Mouse (Mus musculus): ENCODE measurements around the gene Med25. TPM values are rescaled to one million over a fixed set of nuclear protein-coding genes. Genes with fewer than 3 reads are reported as not detected.

Gene Med25
- total RNA-seq, 2 experiments from 2014 or later = 54.0 to 57.5 TPM

DNA sequence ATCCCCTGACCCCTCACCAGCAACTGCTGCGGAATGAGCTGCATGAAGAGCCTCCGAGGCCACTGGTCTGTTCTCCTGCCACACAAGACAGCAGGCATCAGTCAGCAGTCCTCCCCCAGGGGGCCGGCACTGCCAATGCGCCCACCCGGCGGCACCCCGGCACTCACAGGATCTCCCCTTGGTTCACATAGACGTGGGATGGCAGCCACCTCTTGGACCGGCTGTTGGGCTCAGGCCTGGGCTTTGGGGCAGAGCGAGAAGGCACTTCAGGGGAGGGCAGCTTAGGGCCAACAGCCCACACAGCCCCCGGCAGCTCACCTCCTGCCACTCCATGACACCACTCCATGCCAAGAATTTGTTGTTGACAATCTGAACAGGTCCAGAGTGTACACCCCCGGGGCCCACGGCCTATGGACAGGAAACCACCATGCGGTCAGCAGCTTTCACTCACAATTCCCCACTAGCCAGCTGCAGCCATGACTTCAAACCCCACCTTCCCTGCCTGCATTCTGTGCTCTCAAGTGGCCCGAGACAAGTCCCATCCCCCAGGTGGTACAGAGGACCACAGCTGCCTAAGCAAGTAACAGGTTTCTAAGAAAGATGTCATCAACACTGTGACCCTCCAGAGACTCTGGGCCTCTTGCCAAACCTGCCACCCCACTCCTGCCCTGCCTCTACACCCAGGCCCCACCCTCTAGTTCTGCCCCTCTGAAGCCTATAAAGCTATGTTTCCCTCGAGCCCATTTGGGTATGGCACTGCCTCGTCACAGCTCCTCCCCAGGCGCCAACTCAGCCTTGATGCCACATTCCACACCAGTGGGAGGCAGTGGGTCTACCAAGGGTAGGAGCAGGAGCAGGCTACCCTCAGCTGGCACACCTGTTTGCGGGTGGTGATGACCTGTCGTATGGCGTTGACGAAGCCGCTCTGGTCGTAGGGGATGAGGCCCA is 27.6 kb downstream of the Med25 start:
- DNase-seq = no peak

DNA sequence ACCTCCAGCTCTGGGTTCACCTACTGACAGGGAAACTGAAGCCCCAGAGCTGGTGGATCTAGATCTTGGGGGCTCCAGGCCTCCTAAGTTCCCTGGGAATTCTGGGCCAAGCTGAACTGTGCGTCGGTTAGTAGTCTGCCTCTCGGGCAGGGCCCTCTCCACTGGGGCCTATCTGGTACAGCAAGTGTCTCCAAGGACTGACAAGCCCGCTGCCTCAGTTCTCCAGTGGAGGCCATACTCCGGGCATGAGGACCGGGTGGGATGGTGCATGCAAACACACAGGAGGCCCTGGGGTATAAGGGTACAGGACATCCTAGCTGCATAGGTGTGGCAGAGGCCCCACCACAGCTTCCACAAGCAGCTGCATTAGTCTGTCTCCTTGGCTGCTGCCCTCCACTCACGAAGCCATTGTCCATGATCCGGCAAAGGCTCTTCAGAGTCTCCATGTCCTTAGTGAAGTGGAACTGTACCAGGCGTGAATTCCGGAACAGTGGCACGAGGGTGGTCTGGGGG is 28.5 kb downstream of the Med25 start:
- intact Hi-C loops (cut with DNase I) = no loop called here
- no peak for DNase-seq

More for the DNA sequence above, 27.6 kb downstream of the Med25 start:
- intact Hi-C loops (cut with DNase I) = no loop called here

DNA sequence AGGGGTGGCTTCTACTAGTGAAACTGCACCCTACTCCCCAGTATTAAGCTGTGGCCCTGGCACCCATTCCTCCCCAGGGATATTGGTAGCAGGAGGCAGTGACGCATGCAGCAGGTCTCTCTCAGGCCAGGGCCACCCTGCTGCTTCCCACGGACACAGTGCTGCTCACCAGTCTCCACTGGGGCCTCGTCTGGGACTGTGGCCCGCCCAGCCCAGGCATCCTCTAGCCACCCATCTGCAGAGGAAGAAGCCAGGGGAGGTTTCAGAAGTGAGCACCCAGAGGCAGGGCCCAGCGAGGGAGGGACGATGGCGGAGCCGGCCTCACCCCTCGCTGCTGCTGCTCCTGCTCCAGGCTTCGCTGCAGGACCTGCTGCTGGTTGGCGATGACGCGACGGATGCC is 29.3 kb downstream of the Med25 start:
- intact Hi-C loops (cut with DNase I) = no loop called here
- no peak for DNase-seq

DNA sequence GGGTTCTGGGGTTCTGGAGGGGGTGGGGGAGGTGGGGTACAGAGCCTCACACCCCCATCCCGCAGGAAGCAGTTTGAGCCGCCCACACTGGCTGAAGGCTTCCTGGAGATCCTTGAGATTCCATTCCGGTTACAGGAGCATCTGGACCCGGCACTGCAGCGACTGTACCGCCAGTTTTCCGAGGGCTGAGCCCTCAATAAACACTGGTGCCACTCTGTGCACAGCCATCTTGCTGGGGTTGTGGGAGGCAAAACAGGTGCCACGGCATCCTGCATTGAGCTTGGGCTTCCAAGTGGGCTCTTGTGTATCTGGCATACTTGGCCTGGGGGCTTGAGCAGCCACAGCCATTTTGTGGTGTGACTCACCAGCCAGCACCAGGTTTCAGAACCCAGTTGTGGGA is 30.1 kb downstream of the Med25 start:
- DNase-seq = no peak
- intact Hi-C loops (cut with DNase I) = no loop called here

DNA sequence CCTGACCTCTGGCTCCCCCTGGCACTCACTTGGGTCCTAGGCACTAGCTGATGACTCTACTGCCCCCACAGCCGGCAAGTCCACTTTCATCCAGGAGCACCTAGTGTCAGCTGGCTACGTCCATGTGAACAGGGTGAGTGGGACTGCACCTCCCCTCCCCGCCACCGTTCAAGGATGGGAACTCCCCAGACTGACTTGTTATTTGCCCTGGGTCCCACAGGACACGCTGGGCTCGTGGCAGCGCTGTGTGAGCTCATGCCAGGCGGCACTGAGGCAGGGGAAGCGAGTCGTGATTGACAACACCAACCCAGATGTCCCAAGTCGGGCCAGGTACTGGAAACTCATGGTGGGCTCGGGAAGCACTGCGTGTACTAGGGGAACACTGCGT is 31.1 kb downstream of the Med25 start:
- intact Hi-C loops (cut with DNase I) = no loop called here
- no peak for DNase-seq

DNA sequence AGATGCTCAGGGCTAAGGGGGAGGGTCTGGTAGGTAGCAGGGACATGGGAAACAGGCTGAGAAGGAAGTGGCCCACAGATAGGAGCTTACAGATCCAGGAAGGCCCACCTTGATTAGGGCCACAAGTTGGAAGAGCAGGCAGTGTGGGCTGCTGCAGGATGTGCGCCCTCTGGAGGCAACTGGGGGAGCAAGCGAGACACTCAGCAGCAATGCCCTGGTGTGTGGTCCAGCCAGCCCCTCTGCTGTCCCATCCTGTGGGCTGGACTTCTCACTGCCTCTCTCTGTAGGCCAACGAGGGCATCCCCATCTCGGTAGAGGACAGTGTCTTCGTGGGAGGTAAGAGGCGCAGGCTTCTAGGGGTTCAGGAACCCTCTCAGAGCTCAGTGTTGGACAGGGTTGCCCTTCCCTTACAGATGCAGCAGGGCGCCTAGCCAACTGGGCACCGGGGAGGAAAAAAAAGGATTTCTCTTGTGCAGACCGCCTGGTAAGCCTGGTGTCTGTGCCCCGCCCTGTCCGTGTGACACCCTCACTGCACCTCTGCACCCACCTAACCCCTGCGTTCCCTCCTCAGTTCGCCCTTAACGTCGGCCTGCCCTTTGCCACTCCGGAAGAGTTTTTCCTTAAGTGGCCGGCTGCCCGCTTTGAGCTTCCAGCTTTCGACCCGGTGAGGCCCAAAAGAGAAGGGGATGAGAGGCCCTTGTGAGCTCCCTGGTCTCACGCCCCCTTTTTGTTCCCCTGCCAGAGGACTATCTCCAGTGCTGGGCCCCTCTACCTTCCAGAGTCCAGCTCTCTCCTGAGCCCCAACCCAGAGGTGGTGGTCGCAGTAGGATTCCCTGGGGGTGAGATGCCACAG is 31.7 kb downstream of the Med25 start:
- DNase-seq = peak; percentile 65 to 67
- intact Hi-C loops (cut with DNase I) = no loop called here

DNA sequence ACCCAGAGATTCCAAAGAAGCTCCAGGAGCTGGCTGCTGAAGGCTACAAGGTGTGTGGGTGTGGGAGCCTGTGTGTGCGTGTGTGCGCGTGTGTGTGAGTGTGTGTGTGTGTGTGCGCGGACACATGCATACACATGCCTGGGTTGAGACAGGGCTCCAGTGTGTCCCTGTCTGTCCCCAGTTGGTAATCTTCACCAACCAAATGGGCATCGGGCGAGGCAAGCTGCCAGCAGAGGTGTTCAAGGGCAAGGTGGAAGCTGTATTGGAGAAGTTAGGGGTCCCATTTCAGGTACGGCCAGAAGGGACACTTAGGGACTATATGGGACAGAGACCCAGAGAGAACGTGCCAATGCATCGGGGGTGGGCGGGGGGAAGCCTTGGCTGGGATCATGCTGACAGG is 32.6 kb downstream of the Med25 start:
- intact Hi-C loops (cut with DNase I) = no loop called here
- DNase-seq = no peak

DNA sequence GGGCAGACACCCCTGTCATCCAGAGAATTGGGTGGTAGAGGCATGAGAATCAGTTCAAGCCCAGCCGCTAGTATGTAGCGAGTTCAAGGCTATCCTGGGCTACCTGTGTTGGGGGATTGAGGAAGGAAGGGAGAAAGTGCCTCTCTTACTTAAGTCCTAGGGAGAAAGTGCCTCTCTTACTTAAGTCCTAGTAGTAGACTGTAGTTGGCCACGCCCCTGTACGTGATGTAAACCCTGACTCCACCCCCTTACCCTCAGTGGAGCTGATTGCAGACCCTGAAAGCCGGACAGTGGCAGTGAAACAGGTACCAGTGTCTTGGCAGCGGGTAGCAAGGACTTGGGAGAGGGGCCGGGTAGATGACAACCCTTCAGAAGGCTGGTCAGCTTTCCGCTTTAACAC is 34.6 kb downstream of the Med25 start:
- intact Hi-C loops (cut with DNase I) = no loop called here
- DNase-seq = no peak

DNA sequence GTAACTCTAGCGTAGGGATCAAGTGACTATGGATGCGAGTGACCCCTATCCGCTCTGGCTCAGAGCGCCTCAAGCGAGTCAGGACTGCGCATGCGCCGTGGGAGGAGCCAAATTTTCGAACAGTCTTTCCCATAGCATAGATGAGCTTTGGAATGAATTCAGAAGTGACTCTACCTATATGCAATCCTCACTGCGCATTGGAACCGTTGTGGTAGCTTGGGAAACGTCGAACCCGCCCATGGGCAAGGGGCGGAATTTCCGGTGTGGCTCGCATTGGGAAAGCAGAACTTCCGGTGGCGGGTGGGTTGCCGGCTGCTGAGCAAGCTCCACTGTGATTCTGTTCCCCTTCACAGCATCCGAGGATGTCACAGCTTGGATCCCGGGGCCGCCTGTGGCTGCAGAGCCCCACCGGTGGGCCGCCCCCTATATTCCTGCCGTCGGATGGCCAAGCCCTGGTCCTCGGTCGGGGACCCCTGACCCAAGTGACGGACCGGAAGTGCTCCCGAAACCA is 35.4 kb downstream of the Med25 start, which contains the start of gene Pnkp:
Gene Pnkp, plus strand, starts transcription at position 98 of the 511 bp plus-strand sequence.
- DNase-seq = peak; percentile 71 to 85
- intact Hi-C loops (cut with DNase I) = no loop called here

DNA sequence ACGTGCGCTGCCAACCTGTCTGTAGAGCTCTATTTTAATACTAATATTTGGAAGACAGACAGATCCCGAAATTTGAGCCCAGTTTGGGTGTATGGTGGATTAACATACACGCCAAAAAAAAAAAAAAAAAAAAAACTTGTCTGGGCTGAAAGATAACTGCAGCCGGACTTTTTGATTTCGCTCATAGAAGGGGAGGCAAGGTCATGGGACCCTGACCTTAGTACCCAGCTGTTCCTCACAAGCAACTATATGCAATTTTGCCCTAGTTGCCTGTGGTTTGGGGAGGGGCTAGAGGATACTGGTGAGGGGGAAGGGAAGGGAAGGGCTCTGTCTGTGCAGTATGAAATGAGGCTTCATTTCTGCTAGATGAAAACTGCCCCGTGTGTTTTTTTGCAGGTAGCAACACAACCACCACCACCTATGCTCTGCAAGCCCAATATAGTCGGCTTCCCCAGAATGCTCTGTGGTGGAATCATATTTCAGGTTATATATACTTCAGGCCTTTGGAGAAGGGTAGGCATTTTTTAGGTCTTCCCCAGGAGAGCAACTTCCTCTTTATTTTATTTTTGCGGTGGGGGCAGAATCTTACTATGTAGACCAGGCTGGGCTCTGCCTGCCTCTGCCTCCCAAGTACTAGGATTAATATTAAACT is 36.1 kb downstream of the Med25 start:
- no peak for DNase-seq
- intact Hi-C loops (cut with DNase I) = no loop called here

DNA sequence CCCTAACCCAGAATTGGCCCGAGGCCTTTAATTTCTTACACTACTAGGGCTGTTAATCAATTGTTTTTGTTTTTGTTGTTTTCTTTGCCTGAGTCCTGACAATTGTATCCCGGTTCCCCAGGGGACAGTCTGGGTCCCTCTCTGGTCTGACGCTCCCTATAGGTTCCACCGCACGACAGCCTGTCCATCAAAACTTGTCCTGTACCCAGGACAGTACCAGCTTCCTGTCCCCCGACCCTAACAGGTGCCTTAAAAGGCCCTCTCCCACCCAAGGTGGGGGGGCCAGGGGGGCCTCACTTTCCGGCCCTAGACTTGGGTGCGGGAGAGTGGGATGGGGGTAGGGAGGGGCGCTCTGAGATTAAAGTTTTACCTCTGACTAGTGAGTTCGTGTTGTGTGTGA is 37.5 kb downstream of the Med25 start:
- intact Hi-C loops (cut with DNase I) = no loop called here

DNA sequence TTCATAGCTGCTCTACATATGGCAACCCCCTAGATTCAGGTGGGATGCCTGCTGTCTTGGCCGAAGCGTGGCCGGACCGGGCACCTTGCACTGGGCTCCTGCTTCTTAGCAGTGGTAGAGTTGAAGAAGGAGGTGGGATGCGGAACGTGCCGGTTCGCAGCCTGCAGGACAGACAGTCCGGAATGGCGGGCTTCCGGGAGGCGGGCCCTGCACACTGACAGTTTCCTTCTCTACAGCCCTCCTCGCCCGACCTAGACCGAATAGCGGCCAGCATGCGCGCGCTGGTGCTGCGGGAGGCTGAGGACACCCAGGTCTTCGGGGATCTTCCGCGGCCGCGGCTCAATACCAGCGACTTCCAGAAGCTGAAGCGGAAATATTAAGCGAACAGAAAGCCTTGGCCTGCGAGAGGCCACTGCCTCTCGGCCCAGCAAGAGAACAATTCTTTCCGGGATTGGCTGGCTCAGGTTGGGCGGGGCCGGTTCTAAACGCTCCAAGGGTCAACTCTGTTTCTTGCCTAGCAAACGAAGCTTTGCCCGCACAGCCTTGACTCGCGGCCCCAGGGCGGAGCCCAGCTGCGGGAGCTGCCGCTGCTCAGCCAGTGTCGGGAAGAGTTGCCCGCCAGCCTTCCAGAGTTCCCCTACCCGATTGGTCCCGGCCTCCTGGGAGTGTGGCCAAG is 38.0 kb downstream of the Med25 start:
- intact Hi-C loops (cut with DNase I) = no loop called here
- peak; percentile 81 to 86 for DNase-seq

More for the DNA sequence above, 37.5 kb downstream of the Med25 start:
- no peak for DNase-seq

DNA sequence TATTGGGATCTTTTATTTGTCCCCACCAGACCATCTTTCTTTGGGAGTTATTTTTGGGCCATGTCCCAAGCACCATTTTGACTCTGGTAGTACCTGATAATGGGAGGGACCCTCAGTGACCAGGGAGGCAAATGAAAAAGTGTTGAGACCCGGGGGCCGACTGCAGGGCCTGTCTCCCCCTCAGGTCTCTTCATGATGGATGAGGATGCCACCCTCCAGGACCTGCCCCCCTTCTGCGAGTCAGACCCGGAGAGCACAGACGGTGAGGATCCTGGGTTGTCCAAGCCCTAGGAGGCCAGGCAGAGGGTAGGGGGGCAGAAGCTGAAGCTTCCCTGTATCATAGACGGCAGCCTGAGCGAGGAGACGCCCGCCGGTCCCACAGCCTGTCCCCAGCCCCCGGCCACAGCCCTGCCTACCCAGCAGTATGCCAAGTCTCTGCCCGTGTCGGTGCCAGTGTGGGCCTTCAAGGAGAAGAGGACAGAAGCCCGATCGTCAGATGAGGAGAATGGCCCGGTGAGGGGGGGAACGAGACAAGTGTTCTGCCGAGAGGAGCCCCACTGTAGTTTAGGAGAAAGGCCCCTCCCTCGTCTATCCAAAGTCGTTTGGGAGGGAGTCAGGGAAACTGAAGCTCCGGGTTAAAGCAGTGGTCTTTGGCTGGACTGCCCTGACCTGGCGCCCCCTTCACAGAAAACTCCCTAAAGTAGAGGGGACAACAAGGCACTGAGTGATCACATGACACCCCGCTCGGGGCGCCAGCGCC is 38.7 kb downstream of the Med25 start:
- no peak for DNase-seq
- intact Hi-C loops (cut with DNase I) = no loop called here

DNA sequence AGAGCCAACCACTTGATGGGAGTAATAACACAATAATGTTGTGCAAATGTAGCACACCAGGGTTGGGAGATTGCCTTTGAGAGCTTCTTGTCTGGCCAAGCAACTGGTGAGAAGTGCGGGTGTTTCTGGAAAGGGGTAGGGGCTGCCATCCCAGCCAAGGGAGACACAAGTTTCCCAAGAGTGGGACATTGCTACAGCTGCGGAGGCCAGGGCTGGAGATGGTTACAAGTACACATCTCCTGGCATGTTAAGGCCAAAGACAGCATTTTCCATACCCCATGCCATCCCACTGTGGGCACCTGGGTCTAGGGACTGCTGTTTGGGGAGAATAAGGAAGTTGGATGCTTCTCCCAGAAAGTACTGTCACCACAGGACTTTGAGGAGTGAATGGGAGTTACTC is 39.4 kb downstream of the Med25 start:
- intact Hi-C loops (cut with DNase I) = no loop called here
- DNase-seq = no peak

DNA sequence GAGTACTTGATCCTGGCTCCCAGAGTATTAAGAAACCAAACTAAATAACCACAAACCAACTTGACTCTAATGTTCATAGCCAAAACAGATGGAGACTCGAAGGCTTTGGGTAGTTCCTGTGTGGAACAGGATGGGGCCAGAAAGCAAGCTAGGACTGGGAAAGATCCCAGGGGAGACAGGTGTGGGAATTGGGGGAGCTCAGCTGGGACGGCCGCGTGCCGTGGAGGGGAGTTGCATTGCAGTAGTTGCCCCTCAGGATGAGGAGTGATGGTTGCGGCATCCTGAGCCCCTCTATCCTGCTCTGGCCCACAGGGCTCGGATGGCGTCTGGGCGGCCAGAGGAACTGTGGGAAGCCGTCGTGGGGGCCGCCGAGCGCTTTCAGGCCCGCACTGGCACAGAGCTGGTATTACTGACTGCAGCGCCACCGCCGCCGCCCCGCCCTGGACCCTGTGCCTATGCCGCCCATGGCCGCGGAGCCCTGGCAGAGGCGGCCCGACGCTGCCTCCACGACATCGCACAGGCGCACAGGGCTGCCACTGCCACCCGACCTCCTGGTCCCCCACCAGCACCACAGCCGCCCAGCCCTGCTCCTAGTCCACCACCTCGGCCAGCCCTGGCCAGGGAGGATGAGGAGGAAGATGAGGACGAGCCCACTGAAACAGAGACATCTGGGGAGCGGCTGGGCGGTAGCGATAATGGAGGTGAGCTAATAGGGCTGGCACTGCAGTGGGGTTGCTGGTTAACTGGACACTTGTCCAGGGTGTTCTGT is 40.1 kb downstream of the Med25 start:
- DNase-seq = no peak
- intact Hi-C loops (cut with DNase I) = no loop called here

DNA sequence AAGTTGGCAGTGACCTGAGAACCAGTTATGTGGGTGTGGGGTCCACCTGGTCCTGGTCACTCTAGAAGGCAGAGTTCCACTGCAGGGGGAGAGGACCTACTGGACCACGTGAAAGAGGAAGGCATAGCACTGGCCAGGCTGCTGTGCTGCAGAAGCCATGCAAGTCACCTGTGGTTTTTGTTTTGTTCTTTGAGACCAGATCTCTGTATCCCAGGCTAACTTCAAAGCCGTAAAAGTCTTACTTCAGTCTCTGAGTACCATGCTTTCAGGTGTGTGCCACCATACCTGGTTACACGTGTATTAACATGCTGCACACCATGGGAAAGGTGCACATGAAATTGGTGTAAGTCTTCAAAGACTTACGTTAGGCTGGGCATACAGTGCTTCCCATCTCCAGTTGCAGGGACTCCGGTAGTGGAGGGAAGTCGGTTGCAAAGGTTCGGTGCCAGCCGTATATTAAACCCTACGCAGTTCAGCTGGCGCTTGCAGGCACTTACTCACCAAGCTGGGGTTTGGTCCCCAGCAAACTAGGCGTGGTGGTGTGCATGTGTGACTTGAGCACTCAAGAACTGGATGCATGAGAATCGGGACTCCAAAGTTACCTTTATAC is 40.8 kb downstream of the Med25 start:
- intact Hi-C loops (cut with DNase I) = no loop called here
- DNase-seq = no peak

DNA sequence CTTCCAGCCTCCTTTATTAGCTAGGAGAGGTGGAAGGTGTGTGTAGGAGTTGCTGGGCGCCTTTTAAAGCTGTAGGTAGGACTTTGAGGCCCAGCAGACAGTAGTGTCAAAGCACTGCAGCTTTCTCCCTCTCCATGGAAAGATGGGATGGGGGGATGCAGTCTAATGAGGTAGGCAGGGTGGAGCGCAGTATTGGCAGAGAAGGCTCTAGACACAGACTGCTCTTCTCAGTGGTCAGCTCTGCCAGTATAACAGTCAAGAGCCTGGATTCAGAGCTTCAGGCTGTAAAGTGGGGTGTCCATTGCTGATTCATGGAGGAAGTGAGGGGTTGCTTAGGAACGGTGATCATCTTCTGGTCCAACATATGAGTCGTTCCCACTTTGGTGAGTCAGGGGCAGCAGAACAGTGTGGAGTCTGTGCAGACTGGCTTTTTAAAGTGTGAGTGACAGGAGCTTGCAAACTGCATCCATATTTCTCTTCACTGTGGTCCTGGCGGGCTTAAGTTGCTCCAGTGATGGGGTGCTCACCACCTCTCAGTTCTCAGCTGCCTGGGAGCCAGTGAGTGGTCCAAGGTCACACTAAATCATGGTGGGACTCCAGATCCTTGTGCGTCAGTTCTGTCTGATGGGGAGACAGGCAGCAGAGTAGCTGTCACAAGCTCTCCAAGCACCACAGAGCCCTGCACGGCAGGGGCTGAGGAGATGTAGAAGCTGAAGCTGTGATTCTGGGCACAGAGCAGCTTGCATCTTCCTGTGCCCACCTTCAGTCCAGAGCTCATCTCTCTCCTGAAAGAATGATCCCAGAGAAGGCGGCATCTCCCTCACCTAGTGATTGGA is 41.5 kb downstream of the Med25 start:
- intact Hi-C loops (cut with DNase I) = no loop called here
- DNase-seq = no peak
